Mouse (Mus musculus): Measurements from ENCODE around the gene Adipor1.

DNA sequence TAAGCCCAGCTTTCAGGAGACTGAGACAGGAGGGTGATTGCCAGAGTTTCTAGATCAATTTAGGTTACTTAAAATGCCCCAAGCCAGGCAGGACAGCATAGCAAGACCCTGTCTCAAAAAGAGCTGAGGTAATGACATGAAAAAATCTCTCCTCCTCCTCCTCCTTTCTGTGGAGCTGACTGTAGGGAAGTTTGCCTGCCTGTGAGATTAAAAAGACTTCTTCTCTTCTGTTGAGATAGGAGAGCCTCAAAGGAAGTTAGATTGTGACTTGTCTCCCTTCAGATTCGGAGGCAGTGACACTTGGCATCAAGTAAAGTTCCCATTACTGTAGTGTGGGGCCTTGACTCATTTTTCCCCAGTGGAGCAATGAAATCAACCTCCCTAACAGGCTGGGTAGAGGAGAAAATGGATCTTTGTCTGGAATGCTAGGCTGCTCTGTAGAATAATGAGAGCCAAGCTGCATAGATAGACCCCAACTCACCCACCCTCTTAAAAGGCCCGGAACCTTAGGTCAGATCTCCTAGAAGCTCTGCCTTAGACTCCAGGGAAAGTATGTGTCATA, 3.3 kb downstream of the Adipor1 start:
- no peak for TF ChIP-seq CTCF (IDR thresholded peaks at IDR 0.05; ENCODE audit: low read depth, low read length)
- no peak for TF ChIP-seq POLR2AphosphoS5 (IDR thresholded peaks at IDR 0.05; ENCODE audit: insufficient replicate concordance, low read depth, low read length)
